Mouse (Mus musculus) liver, embryonic 11.5 days (tissue): ENCODE measurements at regions not wholly inside any gene's neighbourhood (a gene's known extent, or its start where the extent isn't known, plus 50 kb on each side); places are given as distances from the start of the nearest gene placed in this dataset.

Source experiments
- ATAC-seq: fragments of 200-750 bp; cut with Nextera tagmentation; replicated peaks from 2 replicates; pipeline ENCODE4 v1.8.0; 2017; ENCODE audit warnings: moderate number of reproducible peaks, mild to moderate bottlenecking, moderate TSS enrichment, moderate library complexity; ENCODE audit not compliant: low FRiP score
- DNase-seq: peaks from one replicate; pipeline ENCODE4 v3.0.0-alpha.2; 2017; ENCODE audit warnings: low spot score
- H3K27ac ChIP-seq: fragments of 300-500 bp; sonication (generic); 2 replicates; pipeline ENCODE4 v1.5.1; 2014; ENCODE audit warnings: mild to moderate bottlenecking, low read depth, low read length, control low read depth
- H3K27me3 ChIP-seq: fragments of 300-500 bp; sonication (generic); replicated peaks from 2 replicates; pipeline ENCODE4 v1.6.1; 2014; ENCODE audit warnings: low read length, mixed read lengths; ENCODE audit not compliant: control insufficient read depth, insufficient read depth
- H3K36me3 ChIP-seq: fragments of 300-500 bp; sonication (generic); 2 replicates; pipeline ENCODE4 v1.6.1; 2014; ENCODE audit warnings: mild to moderate bottlenecking, low read length, moderate library complexity, mixed read lengths; ENCODE audit not compliant: control insufficient read depth, insufficient read depth
- H3K4me1 ChIP-seq: fragments of 300-500 bp; sonication (generic); replicated peaks from 2 replicates; pipeline ENCODE4 v1.6.1; 2014; ENCODE audit warnings: low read length, mixed read lengths; ENCODE audit not compliant: control insufficient read depth, insufficient read depth
- H3K4me2 ChIP-seq: fragments of 300-500 bp; sonication (generic); 2 replicates; pipeline ENCODE4 v1.6.1; 2014; ENCODE audit warnings: mild to moderate bottlenecking, control low read depth, moderate library complexity
- H3K4me3 ChIP-seq: fragments of 300-500 bp; sonication (generic); 2 replicates; pipeline ENCODE4 v1.5.1; 2014; ENCODE audit warnings: low read depth, low read length, control low read depth
- H3K9ac ChIP-seq: fragments of 300-500 bp; sonication (generic); 2 replicates; pipeline ENCODE4 v1.6.1; 2014; ENCODE audit warnings: low read depth, low read length, control low read depth
- H3K9me3 ChIP-seq: fragments of 300-500 bp; sonication (generic); 2 replicates; pipeline ENCODE4 v1.6.1; 2016; ENCODE audit warnings: low read length, inconsistent platforms, mixed read lengths; ENCODE audit not compliant: control insufficient read depth
- WGBS: fragments of 180-500 bp; shearing (Covaris S2); extraction: QIAGEN DNeasy Blood & Tissue Kit; methylation state at CpG from one replicate; pipeline ENCODE4 v1.1.7; 2014; 5-methylcytosine and 5-hydroxymethylcytosine counted together

DNA sequence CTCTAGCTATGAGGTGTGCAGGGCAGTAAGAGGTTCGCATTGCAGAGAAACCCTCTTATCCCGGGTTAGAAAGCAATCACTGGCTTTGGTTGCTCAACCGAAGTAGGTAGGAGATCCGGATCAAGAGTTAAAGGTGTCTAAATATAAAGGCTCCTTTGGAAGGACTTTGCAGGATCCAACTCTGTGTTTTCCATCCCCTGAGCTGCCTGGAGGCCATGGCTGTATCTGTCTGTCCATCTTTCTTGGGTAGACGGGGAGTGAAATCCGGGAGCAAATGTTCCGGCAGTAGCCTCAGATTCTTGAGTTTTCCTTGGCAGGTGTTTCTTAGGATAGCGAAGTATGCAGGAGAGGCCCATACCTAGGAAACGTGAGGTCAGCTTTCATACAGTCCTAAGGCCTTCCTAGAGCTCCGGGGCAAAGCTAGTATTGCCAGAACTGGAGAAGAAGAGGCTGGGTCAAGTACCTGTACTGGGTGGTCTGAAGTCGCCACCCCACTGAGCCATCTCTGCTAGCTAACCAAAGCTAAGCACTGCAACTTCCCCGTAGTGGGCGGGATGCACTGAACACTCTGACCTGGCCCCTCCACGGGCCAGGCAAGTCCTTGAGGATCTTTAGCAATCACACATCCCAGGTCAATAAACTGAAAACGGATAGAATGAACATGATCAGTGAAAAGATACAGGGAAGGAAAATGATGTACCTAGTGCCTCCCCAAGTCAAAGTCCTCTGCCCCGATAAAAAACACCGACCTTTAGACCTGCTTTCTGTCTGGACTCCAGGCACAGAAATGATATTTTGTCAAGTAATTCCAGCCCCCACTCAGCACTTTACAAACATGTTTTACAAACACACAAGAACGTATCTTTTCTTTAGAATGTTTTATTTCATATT is 160.5 kb upstream of the Cypt12 start:
- DNase-seq = no peak
- peaks cover 72% of the 10 kb centered on the region for H3K27me3 ChIP-seq
- no peaks in the 10 kb centered on the region for H3K36me3 ChIP-seq
- no peak overlapping the region for H3K9ac ChIP-seq
- H3K4me3 ChIP-seq = no peak overlapping the region
- 9% methylated on average over 18 of the region's 18 CpGs for whole genome bisulfite sequencing
- peaks cover 4% of the 10 kb centered on the region; the same call in 1 of the 2 replicates for H3K4me1 ChIP-seq
- no peak for ATAC-seq
- no peaks in the 10 kb centered on the region for H3K9me3 ChIP-seq
- H3K4me2 ChIP-seq = no peak overlapping the region
- H3K27ac ChIP-seq = no peak overlapping the region

DNA sequence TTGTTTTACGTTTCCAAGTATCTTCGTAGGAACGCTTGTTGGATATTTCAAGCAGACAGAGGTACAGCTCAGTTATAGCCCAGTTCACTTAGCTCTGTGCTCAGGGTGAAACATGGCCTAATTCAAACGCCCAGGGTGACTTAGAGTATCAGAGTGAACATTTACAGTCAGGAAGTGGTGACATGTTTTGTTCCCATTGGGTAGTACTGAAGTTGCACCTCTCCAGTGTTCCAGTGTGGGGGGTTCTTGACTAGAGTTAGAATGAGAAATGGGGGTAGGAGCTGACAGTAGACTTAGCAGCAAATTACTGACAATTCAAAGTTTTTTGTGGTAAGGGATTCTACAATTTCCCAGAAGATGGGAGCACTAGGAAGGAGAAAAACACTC is 159.9 kb upstream of the Cypt12 start:
- no peak for ATAC-seq
- Histone ChIP-seq H3K4me3 (no peak overlapping the region), H3K36me3 (no peaks in the 10 kb centered on the region), H3K4me1 (peaks cover 4% of the 10 kb centered on the region; the same call in 1 of the 2 replicates), H3K27ac (no peak overlapping the region), H3K9ac (no peak overlapping the region), H3K9me3 (no peaks in the 10 kb centered on the region), H3K27me3 (peaks cover 78% of the 10 kb centered on the region), H3K4me2 (no peak overlapping the region)
- WGBS = 33% methylated on average over 4 of the region's 4 CpGs
- no peak for DNase-seq

DNA sequence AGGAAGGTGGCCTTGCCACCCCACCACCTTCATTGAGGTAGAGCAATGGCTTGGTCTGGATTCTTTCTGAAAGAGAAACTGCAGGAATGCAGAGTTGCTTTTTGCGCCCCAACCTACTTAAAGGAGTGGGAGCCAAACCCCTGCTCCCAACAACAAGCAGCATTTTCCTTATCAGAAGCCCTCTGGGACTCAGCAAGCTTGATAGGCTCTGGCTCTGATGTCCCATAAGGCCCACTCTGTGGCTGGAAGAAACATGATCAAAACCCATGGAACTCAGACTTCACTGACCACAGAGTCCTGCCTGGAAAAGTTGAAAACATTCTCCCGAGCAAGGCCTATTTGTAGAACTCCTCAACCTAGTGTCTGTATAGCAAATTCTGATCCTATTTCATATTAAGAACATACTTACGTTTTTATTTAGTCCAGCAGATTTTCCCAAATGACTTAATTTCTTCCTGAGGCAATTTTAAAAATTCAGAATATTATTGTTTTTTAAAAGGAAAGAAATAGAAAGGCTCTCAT is 159.4 kb upstream of the Cypt12 start:
- ATAC-seq = no peak
- WGBS = 16% methylated on average over 3 of the region's 3 CpGs
- H3K4me2 ChIP-seq = no peak overlapping the region

DNA sequence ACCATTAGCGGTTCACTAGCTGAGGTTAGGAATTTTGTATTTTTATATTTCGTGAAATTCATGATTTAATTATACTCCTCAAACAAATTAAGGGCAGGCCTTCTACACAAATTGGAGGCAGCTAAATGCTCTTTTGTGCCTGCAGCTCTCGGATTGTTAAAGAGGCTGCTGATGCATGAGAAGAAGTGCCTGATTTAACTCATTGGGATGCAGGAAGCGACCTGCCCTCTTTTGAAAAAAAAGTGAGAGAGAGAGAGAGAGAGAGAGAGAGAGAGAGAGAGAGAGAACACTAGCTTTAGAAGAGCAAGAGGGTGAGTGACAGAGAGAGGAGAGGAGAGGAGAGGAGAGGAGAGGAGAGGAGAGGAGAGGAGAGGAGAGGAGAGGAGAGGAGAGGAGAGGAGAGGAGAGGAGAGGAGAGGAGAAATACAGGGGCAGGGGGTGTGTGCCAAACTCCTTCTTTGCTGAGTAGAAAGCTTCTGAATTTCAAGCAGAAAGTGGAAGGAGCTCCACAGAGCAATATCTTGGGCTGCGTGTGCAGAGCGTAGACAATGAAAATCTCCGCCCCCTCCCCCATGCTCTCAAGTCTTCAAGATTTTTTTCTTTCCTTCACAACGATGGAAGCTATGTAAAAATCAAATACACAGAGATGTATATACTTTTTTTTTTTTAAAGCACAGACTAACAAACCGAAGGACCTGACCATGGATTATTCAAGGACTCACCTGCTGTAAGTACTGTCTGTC is 158.6 kb upstream of the Cypt12 start:
- Histone ChIP-seq H3K27me3 (peaks cover 91% of the 10 kb centered on the region), H3K4me2 (no peak overlapping the region), H3K9me3 (no peaks in the 10 kb centered on the region), H3K27ac (no peak overlapping the region), H3K9ac (no peak overlapping the region), H3K4me1 (peaks cover 4% of the 10 kb centered on the region; the same call in 1 of the 2 replicates), H3K4me3 (no peak overlapping the region), H3K36me3 (no peaks in the 10 kb centered on the region)
- DNase-seq (no peak), ATAC-seq (no peak)
- 8% methylated on average over 9 of the region's 9 CpGs for WGBS

More for the DNA sequence above, 159.4 kb upstream of the Cypt12 start:
- Histone ChIP-seq H3K4me1 (peaks cover 4% of the 10 kb centered on the region; the same call in 1 of the 2 replicates), H3K27me3 (peaks cover 84% of the 10 kb centered on the region), H3K9me3 (no peaks in the 10 kb centered on the region), H3K4me3 (no peak overlapping the region), H3K36me3 (no peaks in the 10 kb centered on the region), H3K9ac (no peak overlapping the region), H3K27ac (no peak overlapping the region)
- no peak for DNase-seq

DNA sequence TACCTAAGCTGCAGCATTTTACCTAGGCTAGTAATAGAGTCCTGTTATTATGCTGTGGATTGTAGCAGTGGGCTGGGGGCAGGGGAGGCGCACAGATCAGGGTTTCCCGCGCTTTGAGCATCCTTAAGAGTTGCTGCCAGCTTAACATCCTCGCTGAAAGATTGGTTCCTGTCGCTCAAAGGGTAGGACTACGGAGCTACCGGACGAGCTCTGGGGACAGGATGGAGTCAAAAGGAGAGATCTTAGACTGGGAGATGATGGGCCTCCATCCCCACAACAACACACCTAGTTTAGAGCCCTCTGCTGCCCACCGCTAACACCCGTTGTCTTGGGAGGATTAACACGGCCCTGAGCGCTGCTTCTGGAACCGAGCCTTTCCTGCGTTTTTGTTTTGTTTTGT is 157.9 kb upstream of the Cypt12 start:
- no peaks in the 10 kb centered on the region for H3K36me3 ChIP-seq
- WGBS = 2% methylated on average over 14 of the region's 14 CpGs
- peaks cover 4% of the 10 kb centered on the region; the same call in 1 of the 2 replicates for H3K4me1 ChIP-seq
- ATAC-seq (no peak), DNase-seq (no peak)
- H3K4me2 ChIP-seq = no peak overlapping the region
- H3K9me3 ChIP-seq = no peaks in the 10 kb centered on the region
- H3K4me3 ChIP-seq = no peak overlapping the region
- no peak overlapping the region for H3K9ac ChIP-seq
- H3K27me3 ChIP-seq = peaks cover 94% of the 10 kb centered on the region
- no peak overlapping the region for H3K27ac ChIP-seq

DNA sequence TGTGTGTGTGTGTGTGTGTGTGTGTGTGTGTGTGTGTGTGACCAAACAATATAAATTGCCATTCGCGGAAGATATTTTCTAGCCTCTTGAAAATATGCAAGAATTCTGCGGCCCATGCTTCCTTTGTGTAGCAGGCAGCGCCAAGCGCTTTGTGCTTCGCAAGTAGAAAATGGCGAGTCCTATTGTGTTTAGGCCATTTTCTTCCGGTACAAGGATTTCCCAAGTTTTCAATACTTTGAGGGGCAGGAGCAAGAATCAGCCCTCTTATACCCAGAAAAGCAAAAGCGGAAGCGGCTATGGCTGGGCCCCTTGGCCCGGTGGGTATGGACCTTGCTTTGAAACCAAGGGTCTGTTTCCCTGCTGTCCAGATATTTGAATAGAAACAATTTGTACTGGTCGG is 157.4 kb upstream of the Cypt12 start:
- DNase-seq (no peak), ATAC-seq (no peak)
- H3K9ac ChIP-seq = no peak overlapping the region
- no peak overlapping the region for H3K4me3 ChIP-seq
- WGBS = 4% methylated on average over 12 of the region's 12 CpGs
- no peaks in the 10 kb centered on the region for H3K9me3 ChIP-seq
- H3K27me3 ChIP-seq = peaks cover 94% of the 10 kb centered on the region
- peaks cover 4% of the 10 kb centered on the region; the same call in 1 of the 2 replicates for H3K4me1 ChIP-seq
- H3K4me2 ChIP-seq = no peak overlapping the region
- no peak overlapping the region for H3K27ac ChIP-seq
- no peaks in the 10 kb centered on the region for H3K36me3 ChIP-seq

DNA sequence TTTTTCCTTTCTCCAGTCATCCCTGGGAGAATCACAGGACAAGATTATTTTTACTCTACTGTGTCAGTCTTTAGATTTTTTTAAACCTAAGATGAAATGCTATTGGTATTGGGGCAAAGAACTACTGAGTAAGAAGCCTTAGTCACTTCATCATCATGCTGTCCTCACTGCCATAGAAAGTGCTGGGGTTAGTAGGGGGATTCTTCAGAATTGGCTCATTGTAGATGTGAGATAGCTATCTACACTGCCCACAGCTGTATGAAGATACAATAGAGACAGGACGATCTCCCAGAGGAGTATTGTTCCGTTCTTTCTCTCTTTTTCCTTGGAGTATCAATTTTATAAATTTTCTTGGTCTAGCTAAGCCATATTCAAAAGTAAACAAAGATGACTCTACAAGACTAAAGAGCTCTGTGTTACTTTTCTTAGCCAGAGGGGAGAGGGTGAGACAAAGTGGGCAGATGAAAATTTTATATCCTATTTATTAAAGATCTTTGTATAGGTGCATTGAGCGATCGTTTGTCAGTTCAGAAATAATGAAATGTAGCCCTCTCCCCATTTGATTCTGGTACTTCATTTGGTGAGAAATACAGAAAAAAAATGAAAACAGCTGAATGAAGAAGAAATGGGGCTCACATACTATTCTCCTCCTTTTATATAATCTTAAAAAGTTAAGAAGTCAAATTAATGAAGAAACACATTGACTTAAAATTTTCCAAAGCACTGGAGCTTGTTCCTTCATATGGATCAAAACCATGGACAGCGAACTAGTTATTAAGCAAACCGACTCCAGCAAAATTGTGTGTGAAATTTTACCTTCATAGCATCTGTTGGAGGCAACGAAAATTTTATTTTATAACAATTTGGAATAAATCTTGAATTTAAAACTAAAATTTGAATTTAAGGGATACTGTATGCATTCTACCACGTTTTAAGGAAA is 156.6 kb upstream of the Cypt12 start:
- Histone ChIP-seq H3K4me1 (peaks cover 2% of the 10 kb centered on the region; the same call in 1 of the 2 replicates), H3K9ac (no peak overlapping the region), H3K4me2 (no peak overlapping the region), H3K4me3 (no peak overlapping the region), H3K27ac (no peak overlapping the region), H3K27me3 (peaks cover 94% of the 10 kb centered on the region), H3K36me3 (no peaks in the 10 kb centered on the region), H3K9me3 (no peaks in the 10 kb centered on the region)
- DNase-seq (no peak), ATAC-seq (no peak)
- 24% methylated on average over 8 of the region's 8 CpGs for WGBS

DNA sequence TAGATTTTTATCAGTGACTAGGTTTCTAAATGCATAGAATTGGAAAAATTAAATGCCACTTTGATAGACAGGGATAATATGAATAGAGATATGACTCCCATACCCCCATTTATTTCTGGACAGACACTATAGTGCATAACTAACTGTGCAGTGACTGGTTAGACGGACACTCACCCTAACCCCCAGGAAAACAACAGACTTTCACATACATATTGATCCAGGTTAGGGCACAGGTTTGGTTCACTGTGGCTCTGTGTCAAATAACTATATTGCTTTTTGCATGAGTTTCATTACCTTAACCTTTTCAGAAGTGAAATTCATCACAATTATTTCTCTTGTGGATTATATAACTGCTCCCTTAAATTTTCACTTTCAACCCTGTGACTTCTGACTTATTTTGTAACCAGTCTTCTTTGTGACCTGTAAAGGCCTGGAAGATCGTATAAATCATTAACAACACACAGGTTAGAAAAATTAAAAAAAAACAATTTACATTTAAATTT is 155.6 kb upstream of the Cypt12 start:
- Histone ChIP-seq H3K9ac (no peak overlapping the region), H3K4me2 (no peak overlapping the region), H3K9me3 (no peaks in the 10 kb centered on the region), H3K27me3 (peaks cover 88% of the 10 kb centered on the region), H3K27ac (no peak overlapping the region), H3K4me3 (no peak overlapping the region), H3K4me1 (no peaks in the 10 kb centered on the region), H3K36me3 (no peaks in the 10 kb centered on the region)
- WGBS = 25% methylated on average over 2 of the region's 2 CpGs
- DNase-seq (no peak), ATAC-seq (no peak)
